Mouse (Mus musculus) lung, embryonic 15.5 days (tissue): Measurements from ENCODE around the gene Adal. TPM values are rescaled to one million over a fixed set of nuclear protein-coding genes. Genes with fewer than 3 reads are reported as not detected.

ENCODE experiments used
- ATAC-seq: fragments of 200-750 bp; cut with Nextera tagmentation; 2 replicates; pipeline ENCODE4 v1.8.0; 2017; ENCODE audit warnings: moderate number of reproducible peaks, borderline replicate concordance; ENCODE audit not compliant: low FRiP score, low TSS enrichment; ENCODE audit errors: extremely low read depth
- H3K27ac ChIP-seq: fragments of 300-500 bp; sonication (generic); 2 replicates; pipeline ENCODE4 v1.5.1; 2015; ENCODE audit warnings: moderate library complexity, mild to moderate bottlenecking, inconsistent platforms
- H3K27me3 ChIP-seq: fragments of 300-500 bp; sonication (generic); 2 replicates; pipeline ENCODE4 v1.6.1; 2015; ENCODE audit warnings: inconsistent platforms
- H3K36me3 ChIP-seq: fragments of 300-500 bp; sonication (generic); 2 replicates; pipeline ENCODE4 v1.6.1; 2015; ENCODE audit warnings: inconsistent platforms
- H3K4me1 ChIP-seq: fragments of 300-500 bp; sonication (generic); 2 replicates; pipeline ENCODE4 v1.6.1; 2015; ENCODE audit warnings: inconsistent platforms
- H3K4me2 ChIP-seq: fragments of 300-500 bp; sonication (generic); 2 replicates; pipeline ENCODE4 v1.6.1; 2015; ENCODE audit warnings: inconsistent platforms, mild to moderate bottlenecking, moderate library complexity
- H3K4me3 ChIP-seq: fragments of 300-500 bp; sonication (generic); 2 replicates; pipeline ENCODE4 v1.5.1; 2015; ENCODE audit warnings: mild to moderate bottlenecking, inconsistent platforms
- H3K9ac ChIP-seq: fragments of 300-500 bp; sonication (generic); 2 replicates; pipeline ENCODE4 v1.6.1; 2015; ENCODE audit warnings: inconsistent platforms
- H3K9me3 ChIP-seq: fragments of 300-500 bp; sonication (generic); 2 replicates; pipeline ENCODE4 v1.6.1; 2016; ENCODE audit warnings: inconsistent platforms
- WGBS: fragments of 180-500 bp; shearing (Covaris S2); methylation state at CpG from one replicate; pipeline ENCODE4 v1.1.7; 2015; 5-methylcytosine and 5-hydroxymethylcytosine counted together
- polyA plus RNA-seq: library from polyadenylated mRNA; unstranded; fragments of >200 nt; fragmentation: Nextera tagmentation; extraction: Ambion mirVana; gene quantifications from 2 replicates; pipeline ENCODE4 v1.2.1, GENCODE M21; 2015

The Adal gene
- polyA plus RNA-seq, 1 experiment from 2014 or later = 22.3 TPM

DNA sequence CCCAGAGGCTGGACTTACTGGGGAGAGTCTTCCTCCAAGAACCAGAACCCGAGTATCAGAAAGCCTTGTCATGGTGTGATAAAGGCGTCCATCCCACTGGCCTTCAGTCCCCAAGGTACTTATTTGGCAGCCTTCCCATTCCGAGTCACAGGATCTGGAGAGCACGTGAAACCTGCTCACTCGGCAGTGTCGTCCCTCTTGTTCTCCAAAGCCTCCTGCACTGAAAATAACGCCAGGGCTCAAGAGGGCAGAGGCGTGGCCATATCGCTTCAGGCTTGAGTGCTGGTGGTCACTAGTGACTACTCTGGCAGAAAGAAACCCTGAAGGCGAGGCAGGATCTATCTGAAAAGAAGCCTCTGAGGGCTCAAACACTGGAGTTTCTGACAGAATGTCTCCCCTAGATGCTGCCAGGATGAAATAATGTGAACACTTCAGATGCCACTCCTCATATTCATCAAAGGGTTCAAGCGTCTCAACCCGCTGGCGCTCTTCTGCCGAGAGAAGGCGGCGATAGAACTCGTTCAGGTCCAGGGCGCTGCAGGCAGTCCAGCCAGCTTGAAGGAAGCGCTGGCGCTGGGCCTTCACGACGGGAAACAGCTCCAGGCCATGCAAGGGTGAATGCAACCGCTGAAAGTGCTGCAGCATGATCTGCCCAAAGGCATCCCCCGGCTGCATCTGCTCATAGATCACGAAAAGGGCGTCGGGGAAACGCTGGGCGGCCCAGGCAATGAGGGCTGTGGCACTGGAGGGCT is 786 bp upstream of the Adal start:
- peak overlapping the region; percentile 100 for H3K27ac ChIP-seq
- no peak; the same call in 1 of the 2 replicates for ATAC-seq
- WGBS = 39% methylated on average over 29 of the region's 29 CpGs

DNA sequence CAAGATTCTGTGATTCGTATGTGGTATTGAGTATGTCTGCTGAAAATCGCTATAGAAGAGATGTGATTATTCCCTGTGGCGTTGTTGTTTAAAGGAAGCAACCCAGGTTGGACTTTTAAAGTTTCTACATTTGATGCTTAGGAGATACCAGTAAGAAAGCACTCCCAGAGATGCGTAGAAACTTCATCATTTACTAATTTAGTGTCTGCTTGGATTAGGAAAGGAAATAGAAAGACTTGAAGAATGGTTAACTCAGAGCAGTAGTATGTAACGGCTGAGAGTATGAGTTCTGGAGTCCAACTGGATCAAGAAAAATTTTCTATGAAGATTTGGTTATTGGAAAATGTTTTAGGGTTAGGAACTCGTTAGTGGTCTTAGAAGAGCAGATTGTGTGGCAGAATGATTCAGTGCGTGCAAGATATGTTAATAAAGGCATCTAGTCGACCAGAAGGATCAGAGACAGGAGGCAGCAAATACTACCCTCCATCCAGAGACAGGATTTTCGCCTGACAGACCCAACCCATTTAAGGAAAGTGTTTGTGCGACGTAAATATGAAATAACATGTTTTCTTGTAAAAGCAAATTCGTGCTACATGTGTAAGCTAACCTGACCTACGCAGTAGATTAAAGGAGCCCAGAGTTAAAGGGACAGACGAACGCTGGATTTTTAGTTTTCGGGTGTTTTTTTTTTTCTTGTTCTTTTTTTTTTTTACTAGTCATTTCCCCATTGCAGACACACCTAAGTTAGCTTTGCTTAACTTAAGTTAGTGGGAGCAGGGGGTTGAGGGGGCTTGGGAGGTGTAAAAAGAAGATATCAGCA is 1.2 kb downstream of the Adal start:
- Histone ChIP-seq H3K9me3 (no peaks in the 10 kb centered on the region), H3K4me1 (peaks cover 26% of the 10 kb centered on the region), H3K36me3 (peaks cover 19% of the 10 kb centered on the region), H3K9ac (peak overlapping the region; percentile 84), H3K27me3 (no peaks in the 10 kb centered on the region), H3K4me3 (peak overlapping the region; percentile 65), H3K4me2 (peak overlapping the region; percentile 87), H3K27ac (peak overlapping the region; percentile 100)
- no peak for ATAC-seq
- whole genome bisulfite sequencing = 69% methylated on average over 16 of the region's 16 CpGs

More for the DNA sequence above, 786 bp upstream of the Adal start:
- Histone ChIP-seq H3K9me3 (no peaks in the 10 kb centered on the region), H3K9ac (peak overlapping the region; percentile 84), H3K4me3 (peak overlapping the region; percentile 65), H3K4me1 (peaks cover 26% of the 10 kb centered on the region), H3K27me3 (no peaks in the 10 kb centered on the region), H3K4me2 (peak overlapping the region; percentile 87), H3K36me3 (peaks cover 17% of the 10 kb centered on the region)

DNA sequence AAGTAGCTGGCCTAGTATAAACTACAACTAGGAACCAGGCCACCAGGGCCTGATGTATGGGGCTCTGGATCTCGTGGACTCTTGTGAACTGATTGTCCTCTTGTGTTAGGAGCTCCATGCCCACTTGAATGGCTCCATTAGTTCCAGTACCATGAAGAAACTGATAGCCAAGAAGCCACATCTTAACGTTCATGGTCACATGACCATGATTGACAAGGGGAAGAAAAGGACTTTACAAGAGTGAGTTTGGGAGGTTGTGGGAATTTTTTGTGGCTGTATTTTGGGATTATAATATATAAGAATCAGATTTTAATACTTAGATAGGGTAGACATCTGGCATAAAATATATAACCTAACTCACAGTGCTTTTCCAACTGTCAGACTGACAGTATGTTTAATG is 2.2 kb downstream of the Adal start:
- H3K9me3 ChIP-seq = no peaks in the 10 kb centered on the region
- no peak overlapping the region for H3K9ac ChIP-seq
- H3K27me3 ChIP-seq = no peaks in the 10 kb centered on the region
- 69% methylated on average over 2 of the region's 2 CpGs for WGBS
- H3K4me1 ChIP-seq = peaks cover 26% of the 10 kb centered on the region
- peaks cover 23% of the 10 kb centered on the region for H3K36me3 ChIP-seq
- no peak overlapping the region for H3K4me2 ChIP-seq
- H3K27ac ChIP-seq = no peak overlapping the region
- no peak overlapping the region for H3K4me3 ChIP-seq
- no peak for ATAC-seq

DNA sequence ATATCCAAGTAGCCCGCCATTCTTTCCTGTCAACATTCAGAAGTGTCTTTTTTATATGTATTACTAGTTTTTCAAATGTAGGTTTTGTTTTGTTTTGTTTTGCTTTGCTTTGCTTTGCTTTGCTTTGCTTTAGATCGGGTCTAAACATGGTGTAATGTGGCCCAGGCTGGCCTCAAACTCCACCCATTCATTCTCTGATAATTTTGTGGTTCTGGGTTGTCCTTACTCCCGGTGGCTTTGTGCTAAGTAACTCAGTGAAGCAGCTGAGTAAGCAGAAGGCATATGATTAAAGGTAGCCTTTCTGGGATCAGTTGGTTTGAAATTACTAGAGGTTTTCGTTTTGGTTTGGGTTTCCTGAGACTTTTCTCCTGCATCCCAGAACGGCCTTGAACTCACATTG is 9.5 kb downstream of the Adal start:
- Histone ChIP-seq H3K27ac (no peak overlapping the region), H3K9me3 (no peaks in the 10 kb centered on the region), H3K4me1 (no peaks in the 10 kb centered on the region), H3K4me3 (no peak overlapping the region), H3K9ac (no peak overlapping the region), H3K4me2 (no peak overlapping the region), H3K27me3 (no peaks in the 10 kb centered on the region), H3K36me3 (peaks cover 31% of the 10 kb centered on the region; the same call in 1 of the 2 replicates)
- 78% methylated on average over 5 of the region's 5 CpGs for WGBS
- ATAC-seq = no peak

DNA sequence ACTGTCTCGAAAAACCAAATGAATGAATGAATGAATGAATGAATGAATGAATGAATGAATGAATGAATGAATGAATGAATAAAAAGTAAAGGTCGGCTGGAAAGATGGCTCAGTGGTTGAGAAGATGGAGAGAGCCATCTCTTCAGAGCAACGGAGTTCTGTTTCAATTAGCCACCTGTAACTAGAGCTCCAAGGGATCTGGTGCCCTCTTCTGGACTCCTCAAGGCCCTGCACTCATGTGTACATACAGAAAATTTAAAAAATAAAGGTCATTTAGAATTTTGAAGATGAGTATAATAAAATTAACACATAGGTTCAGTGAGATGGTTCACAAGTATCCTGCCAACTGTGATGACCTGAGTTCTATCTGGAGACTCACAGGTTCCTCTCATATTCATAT is 12.9 kb downstream of the Adal start:
- H3K36me3 ChIP-seq = peaks cover 29% of the 10 kb centered on the region; the same call in 1 of the 2 replicates
- WGBS = 85% methylated on average over 3 of the region's 3 CpGs

DNA sequence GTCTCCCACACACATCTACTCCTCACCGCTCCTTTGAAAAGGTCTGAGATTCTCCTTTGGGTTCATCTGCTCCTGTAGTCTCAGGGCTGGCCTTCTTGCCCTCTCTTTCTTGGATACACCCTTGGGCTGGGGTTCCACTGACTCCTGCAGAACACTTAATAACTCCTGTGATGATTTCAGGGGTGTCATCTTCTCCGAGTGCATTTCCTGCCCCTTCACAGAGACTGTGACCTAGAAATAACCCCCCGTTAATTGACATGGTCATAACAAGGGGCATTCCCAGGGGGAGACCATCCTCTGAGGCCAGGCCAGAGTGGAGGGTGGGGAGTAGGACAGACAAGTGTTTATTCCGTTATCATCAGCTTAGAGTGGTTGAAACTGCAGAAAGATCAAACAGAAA is 28.9 kb downstream of the Adal start:
- WGBS = 28% methylated on average over 4 of the region's 4 CpGs
- H3K4me3 ChIP-seq = peak overlapping the region; percentile 70
- peaks cover 19% of the 10 kb centered on the region; the same call in 1 of the 2 replicates for H3K36me3 ChIP-seq
- no peak for ATAC-seq
- H3K4me2 ChIP-seq = peak overlapping the region; percentile 74
- H3K27me3 ChIP-seq = no peaks in the 10 kb centered on the region
- no peak overlapping the region for H3K27ac ChIP-seq
- peaks cover 18% of the 10 kb centered on the region for H3K4me1 ChIP-seq
- no peaks in the 10 kb centered on the region for H3K9me3 ChIP-seq
- H3K9ac ChIP-seq = peak overlapping the region; percentile 86; the same call in 1 of the 2 replicates

More for the DNA sequence above, 12.9 kb downstream of the Adal start:
- Histone ChIP-seq H3K4me1 (no peaks in the 10 kb centered on the region), H3K27me3 (no peaks in the 10 kb centered on the region), H3K4me3 (no peak overlapping the region), H3K9me3 (no peaks in the 10 kb centered on the region), H3K9ac (no peak overlapping the region), H3K27ac (no peak overlapping the region), H3K4me2 (no peak overlapping the region)
- ATAC-seq = no peak

DNA sequence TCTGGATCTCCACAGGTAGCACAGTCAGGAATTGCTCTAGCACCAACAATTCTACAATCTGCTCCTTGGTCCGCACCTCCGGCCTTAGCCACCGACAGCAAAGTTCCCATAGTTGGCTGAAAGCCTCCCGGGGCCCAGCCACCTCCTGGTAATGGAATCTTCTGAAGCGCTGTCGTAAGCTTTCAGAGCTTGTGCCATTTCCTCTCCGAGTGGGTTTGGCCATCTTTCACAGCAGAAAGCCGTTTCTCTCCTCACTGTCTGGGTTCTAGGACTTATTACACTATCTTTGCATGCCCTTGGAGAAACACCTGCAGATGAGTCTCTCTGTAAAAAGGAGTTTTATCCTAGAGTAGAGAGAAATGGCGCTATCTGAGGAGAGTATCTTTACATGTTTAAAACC is 29.7 kb downstream of the Adal start:
- H3K27me3 ChIP-seq = no peaks in the 10 kb centered on the region
- no peak for ATAC-seq
- peak overlapping the region; percentile 70 for H3K4me3 ChIP-seq
- WGBS = 3% methylated on average over 9 of the region's 9 CpGs
- H3K4me1 ChIP-seq = peaks cover 18% of the 10 kb centered on the region
- H3K27ac ChIP-seq = peak overlapping the region; percentile 91; the same call in 1 of the 2 replicates
- peaks cover 20% of the 10 kb centered on the region; the same call in 1 of the 2 replicates for H3K36me3 ChIP-seq
- no peaks in the 10 kb centered on the region for H3K9me3 ChIP-seq
- H3K9ac ChIP-seq = peak overlapping the region; percentile 86
- H3K4me2 ChIP-seq = peak overlapping the region; percentile 74

DNA sequence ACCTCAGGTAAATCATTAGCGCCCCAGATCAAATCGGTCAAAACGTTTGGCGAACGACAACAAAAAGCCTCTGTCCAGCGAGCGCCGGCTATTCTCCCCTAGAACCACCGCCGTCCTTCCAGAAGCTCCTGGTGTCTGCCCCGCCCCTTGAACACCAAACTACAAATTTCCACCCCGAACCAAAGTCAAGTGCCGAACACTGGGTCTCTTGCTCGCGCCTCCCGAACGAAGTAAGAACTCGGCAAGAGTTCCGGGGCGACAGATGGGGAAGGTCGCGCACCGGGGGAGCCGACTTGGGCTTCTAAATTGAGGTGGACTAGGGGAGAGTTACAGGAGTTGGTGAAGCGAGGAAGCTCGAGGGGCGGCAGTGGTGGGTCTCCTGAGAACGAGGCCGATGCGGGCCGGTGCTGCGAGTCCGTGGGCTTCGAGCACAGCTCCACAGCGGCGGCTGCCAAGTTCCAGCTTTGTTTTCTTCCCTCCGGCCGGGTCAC is 30.3 kb downstream of the Adal start, which contains the start of gene Tubgcp4:
Gene Tubgcp4 (plus strand): TSS at position 174 of the 491 bp plus-strand sequence.
- Histone ChIP-seq H3K4me2 (peak within 1 kb of the TSS; percentile 74), H3K36me3 (peaks cover 25% of the 10 kb centered on the region; the same call in 1 of the 2 replicates), H3K9ac (peak within 1 kb of the TSS; percentile 86), H3K27me3 (no peaks in the 10 kb centered on the region), H3K4me1 (peaks cover 18% of the 10 kb centered on the region), H3K4me3 (peak within 1 kb of the TSS; percentile 70), H3K9me3 (no peaks in the 10 kb centered on the region), H3K27ac (peak within 1 kb of the TSS; percentile 91)
- ATAC-seq = peak; percentile 47
- under 1% methylated on average over 38 of the region's 38 CpGs for WGBS

DNA sequence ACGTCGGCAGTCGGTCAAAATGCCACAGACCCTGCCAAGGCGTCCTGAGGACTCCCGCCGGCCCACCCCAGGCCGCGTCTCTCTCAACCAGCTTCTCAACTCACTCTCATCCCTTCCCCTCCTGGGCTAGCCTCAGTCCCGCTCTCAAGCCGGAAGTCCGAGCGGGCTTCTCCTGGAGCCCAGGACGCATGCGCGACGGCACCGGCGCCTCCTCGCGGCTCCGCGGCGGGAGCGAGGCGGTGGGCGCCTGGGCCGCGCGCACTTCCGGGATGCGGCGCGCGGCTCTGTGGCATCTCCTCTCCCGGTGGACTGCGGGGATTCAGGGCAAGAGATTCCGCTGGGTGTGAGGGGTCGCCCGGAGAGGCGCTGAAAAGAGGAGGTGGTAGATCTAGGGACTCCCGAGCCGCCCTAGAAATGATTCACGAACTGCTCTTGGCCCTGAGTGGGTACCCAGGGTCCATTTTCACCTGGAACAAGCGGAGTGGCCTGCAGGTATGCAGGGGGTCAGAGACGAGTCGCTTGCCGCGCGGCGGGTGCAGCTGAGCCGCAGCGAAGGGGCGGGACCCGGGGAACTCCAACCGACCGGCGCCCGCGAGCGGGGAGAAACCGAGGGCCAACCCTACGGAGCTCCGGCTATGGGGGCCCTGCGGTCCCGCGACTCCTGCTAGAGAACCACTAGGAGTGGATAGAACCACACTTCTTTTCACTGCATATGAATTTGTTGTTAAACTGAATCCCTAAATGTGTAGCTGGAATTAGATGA is 30.9 kb downstream of the Adal start, which contains the start of gene Zscan29:
Gene Zscan29 (minus strand): TSS at position 146 of the 763 bp plus-strand sequence.
- Histone ChIP-seq H3K4me3 (peak within 1 kb of the TSS; percentile 70), H3K4me1 (peaks cover 18% of the 10 kb centered on the region), H3K27me3 (no peaks in the 10 kb centered on the region), H3K9me3 (no peaks in the 10 kb centered on the region), H3K27ac (peak within 1 kb of the TSS; percentile 91), H3K9ac (peak within 1 kb of the TSS; percentile 86), H3K36me3 (peaks cover 26% of the 10 kb centered on the region), H3K4me2 (peak within 1 kb of the TSS; percentile 74)
- peak; percentile 96 for ATAC-seq
- WGBS = under 1% methylated on average over 66 of the region's 66 CpGs

DNA sequence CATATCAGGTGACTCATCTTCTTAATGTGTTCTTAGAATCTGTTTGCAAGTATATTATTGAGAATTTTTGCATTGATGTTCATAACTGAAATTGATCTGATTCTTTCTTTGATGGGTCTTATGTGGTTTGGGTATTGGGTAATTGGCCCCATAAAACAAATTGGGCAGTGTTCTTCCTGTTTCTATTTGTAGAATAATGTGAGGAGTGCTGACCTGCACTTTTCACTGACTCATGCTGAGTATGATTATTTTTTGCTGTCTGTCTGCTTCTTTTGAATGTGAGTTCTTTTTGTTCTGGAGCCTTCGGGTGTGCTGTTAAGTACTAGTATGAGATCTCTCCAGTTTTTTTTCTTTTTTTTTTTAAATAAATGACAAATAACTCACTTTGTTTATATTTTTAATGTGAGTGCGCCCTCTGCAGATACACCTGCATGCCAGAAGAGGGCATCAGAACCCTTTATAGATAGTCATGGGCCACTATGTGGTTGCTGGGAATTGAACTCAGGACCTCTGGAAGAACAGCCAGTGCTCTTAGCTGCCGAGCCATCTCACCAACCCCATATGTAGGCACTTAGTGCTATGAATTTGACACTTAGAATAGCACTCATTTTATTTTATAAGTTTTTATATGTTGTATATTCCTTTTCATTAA is 38.7 kb downstream of the Adal start:
- WGBS = 88% methylated on average over 3 of the region's 3 CpGs
- Histone ChIP-seq H3K4me1 (no peaks in the 10 kb centered on the region), H3K9ac (no peak overlapping the region), H3K27ac (no peak overlapping the region), H3K4me2 (no peak overlapping the region), H3K36me3 (peaks cover 60% of the 10 kb centered on the region), H3K4me3 (no peak overlapping the region), H3K27me3 (no peaks in the 10 kb centered on the region), H3K9me3 (no peaks in the 10 kb centered on the region)
- no peak for ATAC-seq

DNA sequence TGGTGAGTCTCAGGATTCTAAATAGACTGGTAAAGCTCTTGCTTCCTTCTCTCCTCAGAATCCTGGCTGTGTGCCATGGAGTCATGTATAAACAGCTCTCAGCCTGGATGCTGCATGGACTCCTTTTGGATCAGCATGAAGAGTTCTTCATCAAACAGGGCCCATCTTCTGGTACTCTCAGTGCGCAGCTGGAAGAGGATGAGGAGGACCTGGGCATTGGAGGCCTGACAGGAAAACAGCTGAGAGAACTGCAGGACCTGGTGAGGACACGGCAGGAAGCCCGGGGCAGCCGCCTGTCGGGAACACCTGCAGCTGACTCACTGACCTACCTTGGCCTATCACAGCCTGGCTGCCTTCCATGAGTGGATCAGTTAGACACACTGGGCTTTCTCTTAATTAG is 43.2 kb downstream of the Adal start:
- H3K9me3 ChIP-seq = no peaks in the 10 kb centered on the region
- H3K27me3 ChIP-seq = no peaks in the 10 kb centered on the region
- no peak overlapping the region for H3K4me2 ChIP-seq
- H3K4me3 ChIP-seq = no peak overlapping the region
- H3K27ac ChIP-seq = no peak overlapping the region
- 79% methylated on average over 5 of the region's 5 CpGs for WGBS
- H3K36me3 ChIP-seq = peaks cover 59% of the 10 kb centered on the region
- no peak overlapping the region for H3K9ac ChIP-seq
- ATAC-seq = no peak
- H3K4me1 ChIP-seq = no peaks in the 10 kb centered on the region
